Mouse (Mus musculus) MEL (cell line): ENCODE measurements at regions not wholly inside any gene's neighbourhood (a gene's known extent, or its start where the extent isn't known, plus 50 kb on each side); places are given as distances from the start of the nearest gene placed in this dataset.

ENCODE experiments used
- DNase-seq: peaks from one replicate; pipeline ENCODE4 v3.0.0; 2011; ENCODE audit warnings: low read depth, low spot score
- H3K27ac ChIP-seq: 2 replicates; pipeline ENCODE4 v1.5.1; 2012; ENCODE audit warnings: low read depth, mild to moderate bottlenecking, control low read depth, low read length, moderate library complexity; ENCODE audit not compliant: control insufficient read depth
- H3K27me3 ChIP-seq, 2 experiments: fragments of 150-350 bp in 1 of 2; sonication (generic) in 1 of 2; 2 replicates each; pipeline ENCODE4 v1.6.1; 2012; ENCODE audit warnings: low read length in 2 of 2, mild to moderate bottlenecking in 2 of 2, improper control_type of control experiment in 1 of 2, moderate library complexity in 1 of 2; ENCODE audit not compliant: insufficient read depth in 2 of 2, control insufficient read depth in 1 of 2
- H3K36me3 ChIP-seq, 2 experiments: 2 replicates each; pipeline ENCODE4 v1.6.1; 2012 to 2014; ENCODE audit warnings: low read length in 2 of 2, improper control_type of control experiment in 1 of 2, inconsistent platforms in 1 of 2, mild to moderate bottlenecking in 1 of 2; ENCODE audit not compliant: insufficient read depth in 2 of 2, control insufficient read depth in 1 of 2
- H3K4me1 ChIP-seq, 2 experiments: fragments of 150-350 bp in 1 of 2; sonication (generic) in 1 of 2; 2 replicates each; pipeline ENCODE4 v1.6.1; 2012; ENCODE audit warnings: low read length in 2 of 2, improper control_type of control experiment in 1 of 2, mild to moderate bottlenecking in 1 of 2; ENCODE audit not compliant: insufficient read depth in 2 of 2, control insufficient read depth in 1 of 2
- H3K4me3 ChIP-seq, 2 experiments: fragments of 150-350 bp in 1 of 2; sonication (generic) in 1 of 2; 2 replicates each; pipeline ENCODE4 v1.5.1; 2012; ENCODE audit warnings: low read depth in 2 of 2, low read length in 2 of 2, mild to moderate bottlenecking in 2 of 2, moderate library complexity in 2 of 2, control low read depth in 1 of 2, improper control_type of control experiment in 1 of 2; ENCODE audit not compliant: control insufficient read depth in 1 of 2, insufficient read depth in 1 of 2
- H3K79me2 ChIP-seq: 2 replicates; pipeline ENCODE4 v1.6.1; 2012; ENCODE audit warnings: mild to moderate bottlenecking, low read length, moderate library complexity; ENCODE audit not compliant: control insufficient read depth, poor library complexity, insufficient read depth
- H3K9ac ChIP-seq: 2 replicates; pipeline ENCODE4 v1.6.1; 2012; ENCODE audit warnings: low read depth, mild to moderate bottlenecking, control low read depth, low read length, moderate library complexity; ENCODE audit not compliant: control insufficient read depth, poor library complexity, severe bottlenecking
- H3K9me3 ChIP-seq: fragments of 150-350 bp; sonication (generic); replicated peaks from 2 replicates; pipeline ENCODE4 v1.6.1; 2012; ENCODE audit warnings: mild to moderate bottlenecking, low read length, improper control_type of control experiment, moderate library complexity; ENCODE audit not compliant: insufficient read depth
- BHLHE40 ChIP-seq: IDR thresholded peaks from 2 replicates; pipeline ENCODE4 v1.6.1; 2012; ENCODE audit warnings: low read depth, mild to moderate bottlenecking, inconsistent platforms, low read length, improper control_type of control experiment, borderline replicate concordance
- CHD1 ChIP-seq: IDR thresholded peaks from 2 replicates; pipeline ENCODE4 v1.6.1; 2012; ENCODE audit warnings: low read depth, mild to moderate bottlenecking, inconsistent platforms, low read length, improper control_type of control experiment
- CHD2 ChIP-seq: IDR thresholded peaks from 2 replicates; pipeline ENCODE4 v1.6.1; 2011; ENCODE audit warnings: low read length, improper control_type of control experiment
- E2F4 ChIP-seq: IDR thresholded peaks from 2 replicates; pipeline ENCODE4 v1.6.1; 2011; ENCODE audit warnings: low read depth, low read length, improper control_type of control experiment, borderline replicate concordance
- ELF1 ChIP-seq: IDR thresholded peaks from 2 replicates; pipeline ENCODE4 v1.6.1; 2014; ENCODE audit warnings: low read depth, mild to moderate bottlenecking, inconsistent platforms, low read length, improper control_type of control experiment, moderate library complexity
- EP300 ChIP-seq, 2 experiments: IDR thresholded peaks; 2 replicates each; pipeline ENCODE4 v1.6.1; 2011; ENCODE audit warnings: improper control_type of control experiment in 2 of 2, low read length in 2 of 2, low read depth in 1 of 2, mild to moderate bottlenecking in 1 of 2
- HCFC1 ChIP-seq: IDR thresholded peaks from 2 replicates; pipeline ENCODE4 v1.6.1; 2012; ENCODE audit warnings: low read depth, mild to moderate bottlenecking, inconsistent platforms, low read length, improper control_type of control experiment, moderate library complexity
- MAFK ChIP-seq: IDR thresholded peaks from 2 replicates; pipeline ENCODE4 v1.6.1; 2011; ENCODE audit warnings: low read depth, mild to moderate bottlenecking, low read length, improper control_type of control experiment, borderline replicate concordance
- MAX ChIP-seq: IDR thresholded peaks from 2 replicates; pipeline ENCODE4 v1.6.1; 2011; ENCODE audit warnings: low read length, improper control_type of control experiment
- MAZ ChIP-seq: IDR thresholded peaks from 2 replicates; pipeline ENCODE4 v1.6.1; 2012; ENCODE audit warnings: low read depth, mild to moderate bottlenecking, inconsistent platforms, low read length, improper control_type of control experiment
- MYC ChIP-seq: IDR thresholded peaks from 2 replicates; pipeline ENCODE4 v1.6.1; 2011; ENCODE audit warnings: low read depth, mild to moderate bottlenecking, low read length, improper control_type of control experiment, moderate library complexity
- NELFE ChIP-seq: IDR thresholded peaks from 2 replicates; pipeline ENCODE4 v1.6.1; 2011; ENCODE audit warnings: low read depth, low read length, improper control_type of control experiment
- NRF1 ChIP-seq: IDR thresholded peaks from 2 replicates; pipeline ENCODE4 v1.6.1; 2014; ENCODE audit warnings: low read depth, mild to moderate bottlenecking, inconsistent platforms, low read length, improper control_type of control experiment, moderate library complexity; ENCODE audit not compliant: poor library complexity, insufficient read depth, severe bottlenecking
- POLR2AphosphoS2 ChIP-seq: IDR thresholded peaks from 2 replicates; pipeline ENCODE4 v1.6.1; 2011; ENCODE audit warnings: low read length, improper control_type of control experiment
- RAD21 ChIP-seq: IDR thresholded peaks from 2 replicates; pipeline ENCODE4 v1.6.1; 2011; ENCODE audit warnings: mild to moderate bottlenecking, low read depth, low read length, improper control_type of control experiment
- SMC3 ChIP-seq: IDR thresholded peaks from 2 replicates; pipeline ENCODE4 v1.6.1; 2011; ENCODE audit warnings: low read depth, low read length, improper control_type of control experiment
- TAL1 ChIP-seq: IDR thresholded peaks from 2 replicates; pipeline ENCODE4 v1.6.1; 2012; ENCODE audit warnings: mild to moderate bottlenecking, inconsistent platforms, low read length, moderate library complexity, mixed read lengths
- TBP ChIP-seq: IDR thresholded peaks from 2 replicates; pipeline ENCODE4 v1.8.0; 2011; ENCODE audit warnings: low read depth, low read length, improper control_type of control experiment
- TCF12 ChIP-seq: IDR thresholded peaks from 2 replicates; pipeline ENCODE4 v1.6.1; 2014; ENCODE audit warnings: low read depth, mild to moderate bottlenecking, inconsistent platforms, low read length, improper control_type of control experiment, moderate library complexity
- USF2 ChIP-seq, 2 experiments: IDR thresholded peaks; 2 replicates each; pipeline ENCODE4 v1.6.1; 2011 to 2012; ENCODE audit warnings: improper control_type of control experiment in 2 of 2, low read length in 2 of 2, borderline replicate concordance in 1 of 2, inconsistent platforms in 1 of 2, low read depth in 1 of 2, mild to moderate bottlenecking in 1 of 2; ENCODE audit not compliant: insufficient read depth in 1 of 2
- ZC3H11A ChIP-seq: IDR thresholded peaks from 2 replicates; pipeline ENCODE4 v1.6.1; 2012; ENCODE audit warnings: low read depth, mild to moderate bottlenecking, inconsistent platforms, low read length, improper control_type of control experiment

- H3K9ac ChIP-seq: no peak overlapping the region
- H3K36me3 ChIP-seq: no peaks in the 10 kb centered on the region
- no peaks in the 10 kb centered on the region for H3K9me3 ChIP-seq
- no peak overlapping the region for H3K27ac ChIP-seq
- H3K79me2 ChIP-seq: no peaks in the 10 kb centered on the region
- H3K4me3 ChIP-seq: no peak overlapping the region
- no peak for DNase-seq
- no peaks in the 10 kb centered on the region; a peak in 1 of 4 replicates for H3K27me3 ChIP-seq
- TF ChIP-seq MYC (no peak), ZC3H11A (no peak), USF2 (IDR thresholded peaks at IDR 0.05; ENCODE audit: borderline replicate concordance in 1 of 2, insufficient read depth in 1 of 2, low read depth in 1 of 2, low read length in 2 of 2) (no peak), NRF1 (no peak), MAZ (no peak)
- TF ChIP-seq, all 39 proteins: peak for 0
- no peaks in the 10 kb centered on the region for H3K4me1 ChIP-seq
These were observed 390.5 kb upstream of the Spred2 start for GRCm38 (mm10) chr11:19533701-19534100.

DNA sequence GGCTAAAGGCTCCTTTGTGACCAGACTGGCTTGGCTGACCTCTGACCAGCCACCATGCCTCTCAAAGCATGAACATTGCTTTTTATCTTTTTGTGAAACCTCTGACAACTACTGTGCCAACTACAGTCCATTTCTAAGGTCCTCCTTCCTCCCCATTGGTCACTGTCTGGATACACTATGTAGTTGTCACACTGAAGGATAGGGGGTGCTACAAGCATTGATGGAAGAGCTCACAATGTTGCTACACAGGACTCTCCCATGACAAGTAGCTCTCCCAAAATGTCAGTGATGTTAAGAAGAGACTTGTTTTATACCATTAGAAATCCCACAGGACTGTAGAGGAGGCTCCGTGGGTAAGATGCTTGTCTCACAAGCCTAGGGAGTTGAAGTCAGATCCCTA, 389.0 kb upstream of the Spred2 start:
- TF ChIP-seq NELFE: no peak
- TF ChIP-seq TCF12: no peak
- no peak for TF ChIP-seq ELF1
- no peak for TF ChIP-seq MYC
- no peaks in the 10 kb centered on the region for H3K4me1 ChIP-seq
- H3K9me3 ChIP-seq: no peaks in the 10 kb centered on the region
- H3K27ac ChIP-seq: no peak overlapping the region
- no peaks in the 10 kb centered on the region for H3K36me3 ChIP-seq
- H3K4me3 ChIP-seq: no peak overlapping the region
- H3K79me2 ChIP-seq: no peaks in the 10 kb centered on the region
- H3K27me3 ChIP-seq: no peaks in the 10 kb centered on the region
- DNase-seq: no peak
- no peak overlapping the region for H3K9ac ChIP-seq

DNA sequence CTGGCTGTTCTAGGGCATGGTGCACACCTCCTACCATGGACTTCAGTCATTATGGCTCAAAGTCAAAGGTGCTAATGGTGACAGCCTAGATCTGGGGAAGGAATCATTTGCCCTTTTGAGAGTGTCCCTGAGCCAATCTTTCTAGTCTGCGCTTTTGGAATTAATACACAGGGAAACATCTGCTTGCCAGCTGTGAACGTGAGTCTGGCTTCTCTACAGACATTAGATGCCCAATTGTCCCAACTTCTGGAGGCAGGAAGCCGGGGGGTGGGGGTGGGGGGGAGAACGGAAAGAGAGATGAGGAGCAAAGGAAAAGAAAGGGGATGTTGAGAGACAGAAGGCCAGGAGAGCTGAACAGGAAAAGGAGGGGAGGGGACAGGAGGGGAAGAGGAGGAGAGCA, 377.9 kb upstream of the Spred2 start:
- Histone ChIP-seq H3K36me3 (no peaks in the 10 kb centered on the region), H3K4me1 (no peaks in the 10 kb centered on the region), H3K9ac (no peak overlapping the region), H3K27me3 (peaks cover 1 to 3% of the 10 kb centered on the region in 2 experiments; a peak in 3 of 4 replicates), H3K27ac (no peak overlapping the region), H3K4me3 (no peak overlapping the region)
- TF ChIP-seq MAZ (no peak), HCFC1 (no peak), CHD1 (no peak), CHD2 (no peak), E2F4 (no peak), TBP (no peak), MAFK (no peak), EP300 (IDR thresholded peaks at IDR 0.05; ENCODE audit: low read depth in 1 of 2, low read length in 2 of 2) (no peak), MYC (no peak), BHLHE40 (no peak), TAL1 (no peak), MAX (no peak), NRF1 (no peak), SMC3 (no peak), POLR2AphosphoS2 (no peak), RAD21 (no peak), ZC3H11A (no peak)
- TF ChIP-seq, all 39 proteins: peak for 0
- DNase-seq: no peak
- Histone ChIP-seq H3K9me3 (no peaks in the 10 kb centered on the region), H3K79me2 (no peaks in the 10 kb centered on the region)
